Mouse (Mus musculus) spleen, adult 2 months (tissue): ENCODE measurements at regions not wholly inside any gene's neighbourhood (a gene's known extent, or its start where the extent isn't known, plus 50 kb on each side); places are given as distances from the start of the nearest gene placed in this dataset.

Experiments used
- DNase-seq, 2 experiments: peaks; one replicate each; pipeline versions ENCODE4 v3.0.0 to v3.0.0-alpha.2; 2012 to 2021; ENCODE audit warnings: low spot score in 2 of 2, low read depth in 1 of 2
- H3K27ac ChIP-seq: fragments of 200-500 bp; 2 replicates; pipeline ENCODE4 v1.5.1; 2012; ENCODE audit warnings: low read length, inconsistent platforms; ENCODE audit not compliant: insufficient read depth
- H3K27me3 ChIP-seq: fragments of 200-500 bp; 2 replicates; pipeline ENCODE4 v1.6.1; 2012; ENCODE audit warnings: mild to moderate bottlenecking, moderate library complexity, low read length, inconsistent platforms; ENCODE audit not compliant: control insufficient read depth, insufficient read depth
- H3K36me3 ChIP-seq: fragments of 200-500 bp; 2 replicates; pipeline ENCODE4 v1.6.1; 2012; ENCODE audit warnings: mild to moderate bottlenecking, low read length, inconsistent platforms; ENCODE audit not compliant: control insufficient read depth, insufficient read depth
- H3K4me1 ChIP-seq: fragments of 200-500 bp; 2 replicates; pipeline ENCODE4 v1.6.1; 2011; ENCODE audit warnings: inconsistent platforms; ENCODE audit not compliant: control insufficient read depth, insufficient read depth, insufficient read length
- H3K4me3 ChIP-seq: fragments of 200-500 bp; 2 replicates; pipeline ENCODE4 v1.5.1; 2011; ENCODE audit warnings: mild to moderate bottlenecking, inconsistent platforms; ENCODE audit not compliant: insufficient read depth, insufficient read length; ENCODE audit errors: extremely low read depth
- POLR2A ChIP-seq: fragments of 200-500 bp; IDR thresholded peaks from 2 replicates; pipeline ENCODE4 v1.6.1; 2011; ENCODE audit warnings: low read depth, low read length, inconsistent platforms
- WGBS: fragments of 180-500 bp; shearing (Covaris S2); methylation state at CpG from one replicate; pipeline ENCODE4 v1.1.7; 2018; 5-methylcytosine and 5-hydroxymethylcytosine counted together

DNA sequence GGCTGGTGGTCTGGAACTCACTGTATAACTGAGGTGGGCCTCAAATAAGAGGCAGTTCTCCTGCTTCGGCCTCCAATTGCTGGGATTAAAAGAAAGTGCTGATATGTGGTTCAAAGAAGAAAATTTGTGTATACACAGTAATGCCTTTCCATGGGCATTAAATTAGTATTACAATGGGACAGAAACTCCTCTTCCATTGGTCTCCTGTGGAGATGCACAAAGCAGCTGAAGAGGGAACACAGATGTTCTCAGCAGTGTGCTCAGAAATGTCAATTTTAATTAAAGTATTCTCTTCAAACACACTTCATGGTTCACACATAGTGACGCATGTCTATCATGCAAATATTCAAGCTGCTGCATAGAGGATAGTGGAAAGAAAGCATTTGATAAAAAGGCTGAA is 56.4 kb upstream of the Otx2 start:
- no peaks in the 10 kb centered on the region for H3K4me1 ChIP-seq
- no peaks in the 10 kb centered on the region for H3K27me3 ChIP-seq
- 90% methylated on average over 2 of the region's 2 CpGs for WGBS
- no peak overlapping the region for H3K4me3 ChIP-seq
- TF ChIP-seq POLR2A: no peak
- no peak overlapping the region for H3K27ac ChIP-seq
- DNase-seq: no peak
- H3K36me3 ChIP-seq: no peaks in the 10 kb centered on the region
